ENCODE assay signal across 28 mouse cellular contexts in genomic region chr19:38633306-38633705, GRCm38 (mm10).
DNase-seq lines count a peak whose midpoint lies in the region; ATAC-seq and TF ChIP-seq lines count a peak whose summit lies in the region.
"Had no signal": no experiment of that assay in that cellular context is flagged by ENCODE, and none has a peak within 500 bp of the region (broad histone marks: within the 10 kb centered on the region; RNA-seq: fewer than 3 reads in every experiment).

No protein-coding gene starts in this region.

- H3K9me3 ChIP-seq in lung, embryonic 14.5 days (ENCODE audit: low read depth, low read length), result no peaks in the 10 kb centered on the region
- H3K9me3 ChIP-seq: forebrain, embryonic 13.5 days; G1E; heart, embryonic 12.5 days; limb, embryonic 12.5 days; megakaryocyte, embryonic 14.5 days; midbrain, embryonic 15.5 days had no signal

- H3K27ac ChIP-seq in gastrocnemius, adult 2 months, result peak overlapping the region; percentile 48
- H3K27ac ChIP-seq in lung, embryonic 14.5 days (ENCODE audit: low read depth), result no peak overlapping the region
- H3K27ac ChIP-seq: forebrain, embryonic 13.5 days; hindbrain, embryonic 14.5 days; kidney, postnatal 0 days; limb, embryonic 12.5 days; midbrain, embryonic 15.5 days had no signal

- H3K27me3 ChIP-seq in lung, embryonic 14.5 days (ENCODE audit: insufficient read depth, low read length), result no peaks in the 10 kb centered on the region
- H3K27me3 ChIP-seq: forebrain, embryonic 13.5 days; heart, embryonic 12.5 days; limb, embryonic 12.5 days; megakaryocyte, embryonic 14.5 days; midbrain, embryonic 15.5 days had no signal

- H3K4me1 ChIP-seq in lung, embryonic 14.5 days (ENCODE audit: insufficient read depth), result no peaks in the 10 kb centered on the region; the same call in 1 of the 2 replicates
- H3K4me1 ChIP-seq: forebrain, embryonic 13.5 days; heart, embryonic 12.5 days; megakaryocyte, embryonic 14.5 days; midbrain, embryonic 15.5 days had no signal

- 15% methylated on average over 5 of the region's 5 CpGs for WGBS in lung, embryonic 14.5 days

- no peaks in the 10 kb centered on the region for H3K36me3 ChIP-seq in lung, embryonic 14.5 days (ENCODE audit: insufficient read depth)
- H3K36me3 ChIP-seq: G1E; heart, embryonic 12.5 days; limb, embryonic 12.5 days; midbrain, embryonic 15.5 days had no signal

- no peak overlapping the region for H3K4me2 ChIP-seq in lung, embryonic 14.5 days
- H3K4me2 ChIP-seq: forebrain, embryonic 13.5 days; heart, embryonic 12.5 days; hindbrain, embryonic 14.5 days; limb, embryonic 12.5 days; liver, embryonic 11.5 days; midbrain, embryonic 15.5 days had no signal

- TF ChIP-seq CTCF in gastrocnemius, adult 2 months (IDR thresholded peaks at IDR 0.05), result no peak
- TF ChIP-seq CTCF in lung, embryonic 14.5 days (IDR thresholded peaks at IDR 0.05; ENCODE audit: low read depth), result no peak

- intact Hi-C loops in gastrocnemius, adult 2 months (cut with DNase I), result no loop called here

- ATAC-seq in lung, embryonic 14.5 days (ENCODE audit: insufficient read depth), result peak; percentile 38; the same call in 1 of the 2 replicates
- ATAC-seq: forebrain, embryonic 13.5 days; lung, postnatal 0 days; midbrain, embryonic 15.5 days had no signal

- no peak for DNase-seq in gastrocnemius, adult 2 months
- no peak for DNase-seq in gastrocnemius, adult 18-20 months (ENCODE audit: low spot score)
- peak; percentile 45 for DNase-seq in lung, embryonic 14.5 days
- DNase-seq in lung, adult 18-20 months, result no peak
- peak; percentile 43 for DNase-seq in embryo, embryonic 10.5 days (ENCODE audit: low spot score)
- peak; percentile 24 for DNase-seq in yolk sac, embryonic 10.5 days (ENCODE audit: low spot score)
- no peak for DNase-seq in thymus, adult 18-20 months
- DNase-seq: adrenal gland, adult 8-10 months; cerebellum, adult 2 months; cerebellum, postnatal 14 days; gastrocnemius, postnatal 36 days; heart, adult 2 months; kidney, adult 8-10 months; kidney, postnatal 4 days; layer of hippocampus, postnatal 36 days; lung, postnatal 4 days; right cerebral cortex, postnatal 25 days; thymus, postnatal 14 days had no signal

- no peak overlapping the region for H3K4me3 ChIP-seq in gastrocnemius, adult 2 months
- no peak overlapping the region for H3K4me3 ChIP-seq in lung, embryonic 14.5 days (ENCODE audit: low read depth, low read length)
- H3K4me3 ChIP-seq: forebrain, embryonic 13.5 days; heart, adult 2 months; heart, embryonic 12.5 days; limb, embryonic 12.5 days; megakaryocyte, embryonic 14.5 days; midbrain, embryonic 15.5 days had no signal

- no peak overlapping the region for H3K9ac ChIP-seq in lung, embryonic 14.5 days
- H3K9ac ChIP-seq: forebrain, embryonic 13.5 days; heart, embryonic 12.5 days; hindbrain, embryonic 14.5 days; limb, embryonic 12.5 days; midbrain, embryonic 15.5 days had no signal

Comparison
In these comparisons a context has a peak if more than half of its experiments do, and no peak if none do; other contexts are left out.
1. DNase-seq: peak in lung, embryonic 14.5 days (single experiment), embryo, embryonic 10.5 days (single experiment) and yolk sac, embryonic 10.5 days (single experiment); none in gastrocnemius, adult 2 months (single experiment), gastrocnemius, adult 18-20 months (single experiment), lung, adult 18-20 months (0 of 2) and thymus, adult 18-20 months (0 of 2).